11 mouse cellular contexts compared by ENCODE assay signal in the genomic region with DNA sequence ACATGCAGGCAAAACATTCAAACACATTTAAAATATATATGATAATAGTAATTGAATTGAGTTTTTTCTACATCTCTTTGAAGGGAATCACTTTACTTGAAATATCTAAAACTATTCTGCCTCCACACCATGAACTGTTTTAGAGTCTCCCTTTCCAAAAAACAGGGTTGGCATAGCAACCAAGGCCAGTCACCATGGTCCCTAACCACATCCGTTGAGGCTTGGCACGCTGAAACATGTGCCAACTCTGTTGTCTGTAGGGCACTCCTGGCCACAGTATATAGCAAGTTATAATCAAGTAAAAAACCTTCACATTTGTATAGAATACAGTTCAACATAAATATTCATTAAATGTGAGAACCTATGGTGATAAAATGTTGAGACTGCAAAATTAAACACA. TPM values are rescaled to one million over a fixed set of nuclear protein-coding genes. Genes with fewer than 3 reads are reported as not detected.
DNase-seq lines count a peak whose midpoint lies in the region; ATAC-seq lines count a peak whose summit lies in the region.
"Had no signal": no experiment of that assay in that cellular context is flagged by ENCODE, and none has a peak within 500 bp of the region (broad histone marks: within the 10 kb centered on the region; RNA-seq: fewer than 3 reads in every experiment).

No protein-coding gene starts in this region.

- DNase-seq in urinary bladder, postnatal 14 days (ENCODE audit: low spot score) = peak; percentile 28
- no peak for DNase-seq in urinary bladder, postnatal 4 days (ENCODE audit: low spot score in 2 of 2)
- DNase-seq in adrenal gland, postnatal 25 days = peak; percentile 51
- DNase-seq in heart, embryonic 10.5 days (ENCODE audit: low spot score) = no peak
- DNase-seq in cerebellum, adult 18-20 months = no peak
- DNase-seq: liver, embryonic 13.5 days had no signal

- H3K4me1 ChIP-seq in forebrain, embryonic 12.5 days = peaks cover 10% of the 10 kb centered on the region; the same call in 1 of the 2 replicates
- peaks cover 47% of the 10 kb centered on the region for H3K4me1 ChIP-seq in heart, embryonic 10.5 days

- ATAC-seq in neutrophil, adult 5-6 weeks (ENCODE audit: extremely low read depth, insufficient number of reproducible peaks, low FRiP score, poor library complexity, severe bottlenecking) = peak; percentile 82; the same call in 1 of the 2 replicates
- no peak for ATAC-seq in forebrain, embryonic 12.5 days (ENCODE audit: low FRiP score)

- H3K4me3 ChIP-seq in forebrain, embryonic 12.5 days (replicated peaks) = no peak overlapping the region
- no peak overlapping the region for H3K4me3 ChIP-seq in heart, embryonic 10.5 days
- H3K4me3 ChIP-seq: heart, embryonic 15.5 days; liver, embryonic 13.5 days had no signal

- H3K9ac ChIP-seq in forebrain, embryonic 12.5 days = no peak overlapping the region
- H3K9ac ChIP-seq: heart, embryonic 15.5 days; liver, embryonic 13.5 days had no signal

- 88% methylated on average over 2 of the region's 2 CpGs for WGBS in forebrain, embryonic 12.5 days
- whole genome bisulfite sequencing in heart, embryonic 10.5 days = 90% methylated on average over 2 of the region's 2 CpGs

- no peaks in the 10 kb centered on the region for H3K9me3 ChIP-seq in forebrain, embryonic 12.5 days
- H3K9me3 ChIP-seq in heart, embryonic 10.5 days = no peaks in the 10 kb centered on the region
- H3K9me3 ChIP-seq: heart, embryonic 15.5 days; liver, embryonic 13.5 days had no signal

- no peak overlapping the region for H3K27ac ChIP-seq in forebrain, embryonic 12.5 days
- no peak overlapping the region for H3K27ac ChIP-seq in heart, embryonic 10.5 days
- H3K27ac ChIP-seq: kidney, postnatal 0 days; liver, embryonic 13.5 days had no signal

- no peaks in the 10 kb centered on the region for H3K36me3 ChIP-seq in forebrain, embryonic 12.5 days (replicated peaks)
- no peaks in the 10 kb centered on the region for H3K36me3 ChIP-seq in heart, embryonic 10.5 days
- H3K36me3 ChIP-seq: heart, embryonic 15.5 days; liver, embryonic 13.5 days had no signal

- no peak overlapping the region for H3K4me2 ChIP-seq in forebrain, embryonic 12.5 days
- H3K4me2 ChIP-seq: heart, embryonic 15.5 days; liver, embryonic 13.5 days; midbrain, embryonic 11.5 days had no signal

- no peaks in the 10 kb centered on the region for H3K27me3 ChIP-seq in forebrain, embryonic 12.5 days
- no peaks in the 10 kb centered on the region for H3K27me3 ChIP-seq in heart, embryonic 10.5 days (ENCODE audit: insufficient read depth, poor library complexity, severe bottlenecking)
- H3K27me3 ChIP-seq: heart, embryonic 15.5 days; liver, embryonic 13.5 days had no signal

RNA-seq across cellular contexts. Expression of gene Znrf3, which starts 12.3 kb away (rescaled TPM):
- 25.6 and 43.2 TPM in 2 replicates for total RNA-seq in adrenal gland, postnatal 25 days (2021)
- total RNA-seq in neutrophil, adult 5-6 weeks (2017) = 1.3 and 1.4 TPM in 2 replicates
- polyA plus RNA-seq in forebrain, embryonic 12.5 days (2016; fragmentation: Nextera tagmentation; extraction: Ambion mirVana) = 9.0 and 10.3 TPM in 2 replicates
- 7.7 and 9.2 TPM in 2 replicates for polyA plus RNA-seq in heart, embryonic 10.5 days (2016; fragmentation: Nextera tagmentation; extraction: Ambion mirVana)

Comparison
In these comparisons a context has a peak if more than half of its experiments do, and no peak if none do; other contexts are left out.
1. DNase-seq: peak in urinary bladder, postnatal 14 days (single experiment) and adrenal gland, postnatal 25 days (single experiment); none in urinary bladder, postnatal 4 days (0 of 2), heart, embryonic 10.5 days (single experiment) and cerebellum, adult 18-20 months (0 of 2).
2. RNA of gene Znrf3, which starts 12.3 kb away (total RNA-seq): 25.6 to 43.2 TPM in adrenal gland, postnatal 25 days; 1.3 to 1.4 TPM in neutrophil, adult 5-6 weeks; every median in the first group is over 10 times any median in the second.